Mouse (Mus musculus) thymus, adult 2 months (tissue): Measurements from ENCODE around the gene Ddr2.

Experiments used
- CTCF ChIP-seq: fragments of 200-500 bp; IDR thresholded peaks from 2 replicates; pipeline ENCODE4 v1.5.1; 2012; ENCODE audit warnings: mild to moderate bottlenecking, control low read depth, low read length, moderate library complexity, borderline replicate concordance; ENCODE audit not compliant: control insufficient read depth, poor library complexity, insufficient read depth; ENCODE audit errors: extremely low read depth
- POLR2A ChIP-seq: fragments of 200-500 bp; IDR thresholded peaks from 2 replicates; pipeline ENCODE4 v1.6.1; 2012; ENCODE audit warnings: mild to moderate bottlenecking, low read length, control low read depth, moderate library complexity; ENCODE audit not compliant: control insufficient read depth, poor library complexity, insufficient read depth; ENCODE audit errors: extremely low read depth

DNA sequence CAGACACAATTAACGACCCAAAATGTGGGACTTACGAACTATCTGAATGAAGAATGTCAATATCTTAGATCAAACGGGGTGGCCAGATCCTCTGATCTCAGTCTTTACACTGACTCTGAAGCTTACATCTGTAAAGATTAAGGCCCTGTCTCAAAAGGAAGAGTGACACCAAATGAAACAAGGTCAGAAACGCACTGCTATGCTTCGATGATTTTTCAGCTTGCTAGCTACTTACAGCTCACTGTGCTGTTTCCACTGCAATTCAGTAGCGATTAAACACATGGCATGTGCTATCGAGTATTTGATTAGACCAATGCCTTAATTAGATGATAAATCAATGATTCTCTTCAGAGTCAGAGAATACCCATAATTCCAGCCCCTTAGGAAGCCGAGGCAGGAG is 43.4 kb upstream of the Ddr2 start:
- TF ChIP-seq CTCF (no peak), POLR2A (no peak)
